Mouse (Mus musculus): ENCODE data around the gene Fbxo5. TPM values are rescaled to one million over a fixed set of nuclear protein-coding genes. Genes with fewer than 3 reads are reported as not detected.

Gene Fbxo5
- 94.0 and 95.6 TPM in 2 replicates for polyA plus RNA-seq (2016; fragmentation: Nextera tagmentation; extraction: Ambion mirVana)

GRCm38 (mm10) chr10:5805243-5805730, at the start of gene Fbxo5:
Gene Fbxo5, minus strand, starts transcription at chr10:5805600.
- Histone ChIP-seq H3K36me3 (peaks cover 37% of the 10 kb centered on the region), H3K4me3 (peak within 1 kb of the TSS; percentile 98), H3K27me3 (replicated peaks) (no peaks in the 10 kb centered on the region), H3K9ac (peak within 1 kb of the TSS; percentile 95), H3K9me3 (replicated peaks) (no peaks in the 10 kb centered on the region), H3K4me2 (peak within 1 kb of the TSS; percentile 91), H3K4me1 (peaks cover 55% of the 10 kb centered on the region), H3K27ac (peak within 1 kb of the TSS; percentile 98)
- WGBS (ENCODE audit: insufficient replicate concordance) = under 1% methylated on average over 42 of the region's 42 CpGs
- ATAC-seq = peak; percentile 90

- Histone ChIP-seq H3K4me1 (no peaks in the 10 kb centered on the region), H3K27ac (no peak overlapping the region), H3K9me3 (replicated peaks) (no peaks in the 10 kb centered on the region), H3K27me3 (replicated peaks) (no peaks in the 10 kb centered on the region), H3K4me2 (no peak overlapping the region), H3K36me3 (no peaks in the 10 kb centered on the region), H3K9ac (no peak overlapping the region), H3K4me3 (no peak overlapping the region)
- no peak for ATAC-seq
- WGBS (ENCODE audit: insufficient replicate concordance) = 71% methylated on average over 8 of the region's 8 CpGs
Measured at GRCm38 (mm10) chr10:5853290-5853868, 48.0 kb upstream of the Fbxo5 start.

GRCm38 (mm10) chr10:5846939-5847338, 41.5 kb upstream of the Fbxo5 start:
- Histone ChIP-seq H3K9ac (no peak overlapping the region), H3K4me3 (no peak overlapping the region), H3K27ac (no peak overlapping the region), H3K27me3 (replicated peaks) (no peaks in the 10 kb centered on the region), H3K4me1 (no peaks in the 10 kb centered on the region), H3K36me3 (no peaks in the 10 kb centered on the region), H3K4me2 (no peak overlapping the region), H3K9me3 (replicated peaks) (no peaks in the 10 kb centered on the region)
- WGBS (ENCODE audit: insufficient replicate concordance) = 22% methylated on average over 2 of the region's 2 CpGs
- no peak for ATAC-seq

GRCm38 (mm10) chr10:5841369-5841768, 36.0 kb upstream of the Fbxo5 start:
- Histone ChIP-seq H3K27ac (no peak overlapping the region), H3K36me3 (no peaks in the 10 kb centered on the region), H3K9me3 (replicated peaks) (no peaks in the 10 kb centered on the region), H3K27me3 (replicated peaks) (no peaks in the 10 kb centered on the region), H3K4me2 (no peak overlapping the region), H3K9ac (no peak overlapping the region), H3K4me3 (no peak overlapping the region), H3K4me1 (no peaks in the 10 kb centered on the region)
- no peak for ATAC-seq
- 66% methylated on average over 4 of the region's 4 CpGs for WGBS (ENCODE audit: insufficient replicate concordance)

GRCm38 (mm10) chr10:5826336-5827025, 21.1 kb upstream of the Fbxo5 start:
- Histone ChIP-seq H3K36me3 (peaks cover 11% of the 10 kb centered on the region), H3K9me3 (replicated peaks) (no peaks in the 10 kb centered on the region), H3K27me3 (replicated peaks) (no peaks in the 10 kb centered on the region), H3K4me2 (peak overlapping the region; percentile 8; the same call in 1 of the 2 replicates), H3K4me1 (peaks cover 32% of the 10 kb centered on the region), H3K27ac (no peak overlapping the region), H3K4me3 (no peak overlapping the region), H3K9ac (no peak overlapping the region)
- 39% methylated on average over 6 of the region's 6 CpGs for WGBS (ENCODE audit: insufficient replicate concordance)
- no peak for ATAC-seq

- Histone ChIP-seq H3K4me2 (peak overlapping the region; percentile 96), H3K36me3 (peaks cover 25% of the 10 kb centered on the region), H3K27me3 (replicated peaks) (no peaks in the 10 kb centered on the region), H3K4me1 (peaks cover 45% of the 10 kb centered on the region), H3K9ac (peak overlapping the region; percentile 90), H3K4me3 (peak overlapping the region; percentile 86), H3K27ac (peak overlapping the region; percentile 92), H3K9me3 (replicated peaks) (no peaks in the 10 kb centered on the region)
- WGBS (ENCODE audit: insufficient replicate concordance) = 0% methylated on average over 3 of the region's 3 CpGs
- ATAC-seq = no peak
Measured at GRCm38 (mm10) chr10:5824779-5825178, 19.4 kb upstream of the Fbxo5 start.

GRCm38 (mm10) chr10:5823740-5824491, 18.5 kb upstream of the Fbxo5 start, which contains the start of gene Mtrf1l:
Gene Mtrf1l, minus strand, starts transcription at chr10:5823910.
- Histone ChIP-seq H3K9ac (peak within 1 kb of the TSS; percentile 90), H3K36me3 (peaks cover 33% of the 10 kb centered on the region), H3K27me3 (replicated peaks) (no peaks in the 10 kb centered on the region), H3K9me3 (replicated peaks) (no peaks in the 10 kb centered on the region), H3K27ac (peak within 1 kb of the TSS; percentile 92), H3K4me3 (peak within 1 kb of the TSS; percentile 86), H3K4me1 (peaks cover 45% of the 10 kb centered on the region), H3K4me2 (peak within 1 kb of the TSS; percentile 96)
- peak; percentile 95 for ATAC-seq
- under 1% methylated on average over 47 of the region's 47 CpGs for WGBS (ENCODE audit: insufficient replicate concordance)

GRCm38 (mm10) chr10:5823291-5823739, 17.9 kb upstream of the Fbxo5 start:
- peak; percentile 2 for ATAC-seq
- H3K36me3 ChIP-seq = peaks cover 39% of the 10 kb centered on the region
- peak overlapping the region; percentile 96 for H3K4me2 ChIP-seq
- WGBS (ENCODE audit: insufficient replicate concordance) = under 1% methylated on average over 37 of the region's 37 CpGs
- peaks cover 45% of the 10 kb centered on the region for H3K4me1 ChIP-seq
- H3K27me3 ChIP-seq (replicated peaks) = no peaks in the 10 kb centered on the region
- H3K9ac ChIP-seq = peak overlapping the region; percentile 90
- peak overlapping the region; percentile 86 for H3K4me3 ChIP-seq
- peak overlapping the region; percentile 92 for H3K27ac ChIP-seq
- H3K9me3 ChIP-seq (replicated peaks) = no peaks in the 10 kb centered on the region

GRCm38 (mm10) chr10:5818772-5819171, 13.4 kb upstream of the Fbxo5 start:
- Histone ChIP-seq H3K36me3 (peaks cover 85% of the 10 kb centered on the region), H3K9me3 (replicated peaks) (no peaks in the 10 kb centered on the region), H3K4me1 (peaks cover 28% of the 10 kb centered on the region), H3K27ac (no peak overlapping the region), H3K27me3 (replicated peaks) (no peaks in the 10 kb centered on the region), H3K4me2 (no peak overlapping the region), H3K4me3 (no peak overlapping the region), H3K9ac (no peak overlapping the region)
- 82% methylated on average over 3 of the region's 3 CpGs for WGBS (ENCODE audit: insufficient replicate concordance)
- no peak for ATAC-seq

- no peak overlapping the region for H3K27ac ChIP-seq
- 87% methylated on average over 2 of the region's 2 CpGs for WGBS (ENCODE audit: insufficient replicate concordance)
- H3K27me3 ChIP-seq (replicated peaks) = no peaks in the 10 kb centered on the region
- no peak overlapping the region for H3K4me3 ChIP-seq
- no peak for ATAC-seq
- H3K9me3 ChIP-seq (replicated peaks) = no peaks in the 10 kb centered on the region
- H3K9ac ChIP-seq = no peak overlapping the region
- H3K4me2 ChIP-seq = no peak overlapping the region
- H3K36me3 ChIP-seq = peaks cover 96% of the 10 kb centered on the region
- peaks cover 7% of the 10 kb centered on the region for H3K4me1 ChIP-seq
Measured at GRCm38 (mm10) chr10:5815968-5816367, 10.6 kb upstream of the Fbxo5 start.

- no peaks in the 10 kb centered on the region for H3K9me3 ChIP-seq (replicated peaks)
- H3K27me3 ChIP-seq (replicated peaks) = no peaks in the 10 kb centered on the region
- H3K27ac ChIP-seq = no peak overlapping the region
- peaks cover 77% of the 10 kb centered on the region for H3K36me3 ChIP-seq
- no peak overlapping the region for H3K9ac ChIP-seq
- no peak for ATAC-seq
- no peaks in the 10 kb centered on the region for H3K4me1 ChIP-seq
- no peak overlapping the region for H3K4me3 ChIP-seq
- H3K4me2 ChIP-seq = no peak overlapping the region
- 87% methylated on average over 11 of the region's 11 CpGs for WGBS (ENCODE audit: insufficient replicate concordance)
Measured at GRCm38 (mm10) chr10:5813724-5814123, 8.3 kb upstream of the Fbxo5 start.

GRCm38 (mm10) chr10:5807683-5808082, 2.3 kb upstream of the Fbxo5 start:
- Histone ChIP-seq H3K4me2 (no peak overlapping the region; the same call in 1 of the 2 replicates), H3K9ac (peak overlapping the region; percentile 95; the same call in 1 of the 2 replicates), H3K4me3 (no peak overlapping the region), H3K27ac (peak overlapping the region; percentile 94), H3K9me3 (replicated peaks) (no peaks in the 10 kb centered on the region), H3K4me1 (peaks cover 32% of the 10 kb centered on the region), H3K27me3 (replicated peaks) (no peaks in the 10 kb centered on the region), H3K36me3 (peaks cover 30% of the 10 kb centered on the region)
- ATAC-seq = no peak
- WGBS (ENCODE audit: insufficient replicate concordance) = 31% methylated on average over 2 of the region's 2 CpGs
